Mouse (Mus musculus) liver, adult 2 months (tissue): Measurements from ENCODE around the gene Dffa.

ENCODE experiments used
- CTCF ChIP-seq: fragments of 200-500 bp; IDR thresholded peaks from 2 replicates; pipeline ENCODE4 v1.5.1; 2011; ENCODE audit warnings: low read depth, low read length, control low read depth
- POLR2A ChIP-seq: fragments of 200-500 bp; IDR thresholded peaks from 2 replicates; pipeline ENCODE4 v1.6.1; 2011; ENCODE audit warnings: low read length, control low read depth; ENCODE audit not compliant: insufficient read depth; ENCODE audit errors: extremely low read depth

DNA sequence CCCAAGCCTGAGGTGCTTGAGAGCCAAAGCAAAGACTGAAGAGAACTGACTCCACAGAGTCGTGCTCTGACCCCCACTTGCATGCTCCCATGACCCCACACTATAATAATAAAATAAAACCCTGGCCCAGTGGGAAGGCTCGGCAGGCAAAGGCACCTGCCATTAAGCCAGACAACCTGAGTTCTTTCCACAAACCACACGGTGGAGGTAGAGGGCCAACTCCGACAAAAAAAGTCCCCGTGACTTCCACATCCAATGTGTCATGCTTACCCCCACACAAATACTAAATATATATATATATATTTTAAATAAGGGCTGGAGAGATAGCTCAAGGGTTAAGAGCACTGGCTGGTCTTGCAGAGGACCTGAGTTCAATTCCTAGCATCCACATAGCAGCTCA, 60.2 kb downstream of the Dffa start:
- TF ChIP-seq CTCF (no peak), POLR2A (no peak)
